Mouse (Mus musculus) adrenal gland, postnatal 10 days (tissue): Measurements from ENCODE around the gene Pea15a. TPM values are rescaled to one million over a fixed set of nuclear protein-coding genes. Genes with fewer than 3 reads are reported as not detected.
A peak's percentile ranks its signal among the peaks of the same experiment; 100 is the strongest.
"Not testable (repeated sequence)": the region's sequence is repeated elsewhere in the genome, so short reads cannot be mapped to it uniquely, and the experiment has no call there.

Source experiments
- DNase-seq: peaks from one replicate; pipeline ENCODE4 v3.0.0; 2021; ENCODE audit warnings: mixed read lengths
- long read RNA-seq, 2 experiments: library from polyadenylated mRNA; stranded (forward); transcript quantifications; one replicate each; pipeline ENCODE4 v2.0.0; 2021
- total RNA-seq, 2 experiments: library from RNA; stranded (reverse); gene quantifications; 2 replicates each; pipeline ENCODE4 v1.2.3; 2021

The Pea15a gene
- 10 to 100 TPM; 65.7 to 80.4 TPM for total RNA-seq
- long read RNA-seq, experiment 1, transcript Pea15a-201 (4 exons, 2,501 nt) = major isoform, 90 of 148 reads
- long read RNA-seq, experiment 1, transcript Pea15a-203 (2 exons, 980 nt) = minor isoform, 24 of 148 reads
- long read RNA-seq, experiment 1, partial matches to known transcripts = 25 of 148 reads
- long read RNA-seq, experiment 1, other reads (novel, unspliced or antisense) = 7 of 148 reads
- long read RNA-seq, experiment 2, transcript Pea15a-201 (4 exons, 2,501 nt) = major isoform, 62 of 85 reads
- long read RNA-seq, experiment 2, transcript Pea15a-203 (2 exons, 980 nt) = minor isoform, 6 of 85 reads
- long read RNA-seq, experiment 2, partial matches to known transcripts = 3 of 85 reads
- long read RNA-seq, experiment 2, other reads (novel, unspliced or antisense) = 14 of 85 reads

- DNase-seq = peak; percentile 91
Measured at GRCm38 (mm10) chr1:172206141-172206917, at the start of gene Pea15a. Gene Pea15a, minus strand, starts transcription at chr1:172206804.

- peak; percentile 28 for DNase-seq
Measured at GRCm38 (mm10) chr1:172247679-172248078, 41.1 kb upstream of the Pea15a start.

GRCm38 (mm10) chr1:172247216-172247615 lies 40.6 kb upstream of the Pea15a start:
- no peak for DNase-seq

- not testable (repeated sequence) for DNase-seq
Measured at GRCm38 (mm10) chr1:172244645-172245044, 38.0 kb upstream of the Pea15a start.

GRCm38 (mm10) chr1:172243547-172244205 lies 37.1 kb upstream of the Pea15a start:
- DNase-seq = peak; percentile 42

- DNase-seq = no peak
Measured at GRCm38 (mm10) chr1:172242401-172242800, 35.8 kb upstream of the Pea15a start.

GRCm38 (mm10) chr1:172240945-172241708 lies 34.5 kb upstream of the Pea15a start:
- DNase-seq = no peak

GRCm38 (mm10) chr1:172229215-172229614 lies 22.6 kb upstream of the Pea15a start:
- DNase-seq = no peak

GRCm38 (mm10) chr1:172228209-172228608 lies 21.6 kb upstream of the Pea15a start:
- DNase-seq = no peak

- no peak for DNase-seq
Measured at GRCm38 (mm10) chr1:172221297-172222063, 14.9 kb upstream of the Pea15a start.

GRCm38 (mm10) chr1:172220414-172220813 lies 13.8 kb upstream of the Pea15a start:
- peak; percentile 61 for DNase-seq

GRCm38 (mm10) chr1:172219451-172220406 lies 13.1 kb upstream of the Pea15a start, which contains the start of gene Casq1:
Gene Casq1, minus strand, starts transcription at chr1:172219868.
- DNase-seq = no peak

GRCm38 (mm10) chr1:172218164-172218910 lies 11.7 kb upstream of the Pea15a start:
- DNase-seq = no peak

- peak; percentile 96 for DNase-seq
Measured at GRCm38 (mm10) chr1:172217148-172217547, 10.5 kb upstream of the Pea15a start.

- DNase-seq = no peak
Measured at GRCm38 (mm10) chr1:172214748-172215147, 8.1 kb upstream of the Pea15a start.

- no peak for DNase-seq
Measured at GRCm38 (mm10) chr1:172213771-172214170, 7.2 kb upstream of the Pea15a start.

- no peak for DNase-seq
Measured at GRCm38 (mm10) chr1:172212776-172213175, 6.2 kb upstream of the Pea15a start.

- DNase-seq = no peak
Measured at GRCm38 (mm10) chr1:172207111-172207584, 544 bp upstream of the Pea15a start.

- no peak for DNase-seq
Measured at GRCm38 (mm10) chr1:172205741-172206087, 890 bp downstream of the Pea15a start.
